Mouse (Mus musculus) bone marrow macrophage, adult 2 months (primary cell): ENCODE results near the gene Mrpl53. TPM values are rescaled to one million over a fixed set of nuclear protein-coding genes. Genes with fewer than 3 reads are reported as not detected.

Experiments
- H3K27ac ChIP-seq: 2 replicates; pipeline ENCODE4 v1.5.1; 2012; ENCODE audit warnings: low read depth, low read length; ENCODE audit not compliant: insufficient read depth
- H3K4me1 ChIP-seq: 2 replicates; pipeline ENCODE4 v1.6.1; 2012; ENCODE audit warnings: low read length; ENCODE audit not compliant: control insufficient read depth, insufficient read depth
- H3K4me3 ChIP-seq: 2 replicates; pipeline ENCODE4 v1.5.1; 2012; ENCODE audit warnings: mild to moderate bottlenecking, low read length, moderate library complexity; ENCODE audit not compliant: insufficient read depth
- CTCF ChIP-seq: IDR thresholded peaks from 2 replicates; pipeline ENCODE4 v1.5.1; 2012; ENCODE audit warnings: low read depth, mild to moderate bottlenecking, low read length, moderate library complexity
- POLR2A ChIP-seq: IDR thresholded peaks from 2 replicates; pipeline ENCODE4 v1.6.1; 2012; ENCODE audit warnings: mild to moderate bottlenecking, low read depth, low read length, borderline replicate concordance
- polyA plus RNA-seq: library from polyadenylated mRNA; stranded (reverse); fragments of >200 nt; gene quantifications from 2 replicates; pipeline ENCODE4 v1.2.4, GENCODE M21; 2012; ENCODE audit not compliant: missing spikeins, insufficient read depth, insufficient read length

The Mrpl53 gene
- polyA plus RNA-seq, 1 experiment = 26.5 TPM

- Histone ChIP-seq H3K4me3 (no peak overlapping the region), H3K27ac (no peak overlapping the region), H3K4me1 (peaks cover 14% of the 10 kb centered on the region)
- TF ChIP-seq CTCF = no peak
- no peak for TF ChIP-seq POLR2A
Observed at GRCm38 (mm10) chr6:83111510-83112136, 2.8 kb downstream of the Mrpl53 start.

GRCm38 (mm10) chr6:83115011-83115671 lies 6.3 kb downstream of the Mrpl53 start, which contains the start of gene Mogs:
Gene Mogs (plus strand): TSS chr6:83115496.
- Histone ChIP-seq H3K4me1 (peaks cover 18% of the 10 kb centered on the region), H3K27ac (peak within 1 kb of the TSS; percentile 73)
- no peak for TF ChIP-seq POLR2A
- no peak for TF ChIP-seq CTCF

GRCm38 (mm10) chr6:83115682-83116372 lies 7.0 kb downstream of the Mrpl53 start:
- Histone ChIP-seq H3K4me3 (peak overlapping the region; percentile 77), H3K27ac (0 out of 2 replicates have a peak overlapping the region, but pooled peaks have one; percentile 1), H3K4me1 (peaks cover 16% of the 10 kb centered on the region)
- TF ChIP-seq CTCF = no peak
- no peak for TF ChIP-seq POLR2A

More at GRCm38 (mm10) chr6:83115011-83115671, 6.3 kb downstream of the Mrpl53 start, which contains the start of gene Mogs:
- peak within 1 kb of the TSS; percentile 77 for H3K4me3 ChIP-seq

- H3K4me1 ChIP-seq = peaks cover 16% of the 10 kb centered on the region
- TF ChIP-seq CTCF (no peak), POLR2A (no peak)
- H3K4me3 ChIP-seq = peak overlapping the region; percentile 77
- no peak overlapping the region for H3K27ac ChIP-seq
Observed at GRCm38 (mm10) chr6:83116373-83117164, 7.7 kb downstream of the Mrpl53 start.

GRCm38 (mm10) chr6:83117165-83117438 lies 8.3 kb downstream of the Mrpl53 start:
- no peak overlapping the region for H3K4me3 ChIP-seq
- H3K27ac ChIP-seq = no peak overlapping the region
- peaks cover 16% of the 10 kb centered on the region for H3K4me1 ChIP-seq
- TF ChIP-seq CTCF (no peak), POLR2A (no peak)

- TF ChIP-seq POLR2A (no peak), CTCF (no peak)
- H3K27ac ChIP-seq = no peak overlapping the region
- H3K4me3 ChIP-seq = no peak overlapping the region
- peaks cover 21% of the 10 kb centered on the region for H3K4me1 ChIP-seq
Observed at GRCm38 (mm10) chr6:83117616-83118015, 8.8 kb downstream of the Mrpl53 start.

- peaks cover 21% of the 10 kb centered on the region for H3K4me1 ChIP-seq
- TF ChIP-seq CTCF (no peak), POLR2A (no peak)
- H3K27ac ChIP-seq = no peak overlapping the region
- no peak overlapping the region for H3K4me3 ChIP-seq
Observed at GRCm38 (mm10) chr6:83118369-83118768, 9.5 kb downstream of the Mrpl53 start.

GRCm38 (mm10) chr6:83118825-83119733 lies 10.2 kb downstream of the Mrpl53 start:
- Histone ChIP-seq H3K4me1 (peaks cover 22% of the 10 kb centered on the region), H3K4me3 (no peak overlapping the region), H3K27ac (no peak overlapping the region)
- no peak for TF ChIP-seq CTCF
- TF ChIP-seq POLR2A = no peak

GRCm38 (mm10) chr6:83119734-83120051 lies 10.9 kb downstream of the Mrpl53 start:
- TF ChIP-seq CTCF (no peak), POLR2A (no peak)
- peaks cover 20% of the 10 kb centered on the region for H3K4me1 ChIP-seq
- H3K4me3 ChIP-seq = no peak overlapping the region
- no peak overlapping the region for H3K27ac ChIP-seq
